Mouse (Mus musculus) erythroblast, embryonic 14.5 days (primary cell): Measurements from ENCODE around the gene Ints13.

Experiments
- GATA1 ChIP-seq: IDR thresholded peaks from 2 replicates; pipeline ENCODE4 v1.6.1; 2012; ENCODE audit warnings: low read length, inconsistent platforms, mixed read lengths
- TAL1 ChIP-seq: IDR thresholded peaks from 3 replicates; pipeline ENCODE4 v1.6.1; 2012; ENCODE audit warnings: low read length, inconsistent platforms, mixed read lengths

DNA sequence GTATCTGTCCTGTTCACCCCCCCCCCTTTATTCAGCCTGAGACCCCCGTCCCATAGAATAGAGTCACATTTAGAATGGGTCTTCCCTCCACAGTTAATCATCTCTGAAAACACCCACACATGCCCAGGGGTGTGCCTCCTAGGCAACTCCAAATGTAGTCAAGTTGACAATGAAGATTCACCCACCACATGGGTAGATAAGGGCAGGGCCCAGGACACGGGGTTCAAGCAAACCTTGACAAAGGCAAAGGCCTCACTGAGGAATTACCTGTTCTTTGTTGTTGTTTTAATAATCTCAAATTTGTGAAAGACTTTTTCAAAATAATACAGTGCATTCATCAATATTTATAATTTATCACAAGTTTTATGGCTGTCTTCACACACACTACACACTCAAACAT lies 73.2 kb downstream of the Ints13 start:
- no peak for TF ChIP-seq GATA1
- no peak for TF ChIP-seq TAL1
